Mouse (Mus musculus) left cerebral cortex, adult 8-10 months (tissue): Measurements from ENCODE around the gene Lrrn1. TPM values are rescaled to one million over a fixed set of nuclear protein-coding genes. Genes with fewer than 3 reads are reported as not detected.

Experiments used
- DNase-seq, 2 experiments: peaks; one replicate each; pipeline ENCODE4 v3.0.0; 2022; ENCODE audit warnings: low spot score in 2 of 2
- total RNA-seq, 4 experiments: library from RNA; stranded (reverse); gene quantifications; 2 replicates each; pipeline ENCODE4 v1.2.4; 2022

Gene Lrrn1
- total RNA-seq, result 10 to 100 TPM; 48.4 to 54.1 (median 50.3) TPM

DNA sequence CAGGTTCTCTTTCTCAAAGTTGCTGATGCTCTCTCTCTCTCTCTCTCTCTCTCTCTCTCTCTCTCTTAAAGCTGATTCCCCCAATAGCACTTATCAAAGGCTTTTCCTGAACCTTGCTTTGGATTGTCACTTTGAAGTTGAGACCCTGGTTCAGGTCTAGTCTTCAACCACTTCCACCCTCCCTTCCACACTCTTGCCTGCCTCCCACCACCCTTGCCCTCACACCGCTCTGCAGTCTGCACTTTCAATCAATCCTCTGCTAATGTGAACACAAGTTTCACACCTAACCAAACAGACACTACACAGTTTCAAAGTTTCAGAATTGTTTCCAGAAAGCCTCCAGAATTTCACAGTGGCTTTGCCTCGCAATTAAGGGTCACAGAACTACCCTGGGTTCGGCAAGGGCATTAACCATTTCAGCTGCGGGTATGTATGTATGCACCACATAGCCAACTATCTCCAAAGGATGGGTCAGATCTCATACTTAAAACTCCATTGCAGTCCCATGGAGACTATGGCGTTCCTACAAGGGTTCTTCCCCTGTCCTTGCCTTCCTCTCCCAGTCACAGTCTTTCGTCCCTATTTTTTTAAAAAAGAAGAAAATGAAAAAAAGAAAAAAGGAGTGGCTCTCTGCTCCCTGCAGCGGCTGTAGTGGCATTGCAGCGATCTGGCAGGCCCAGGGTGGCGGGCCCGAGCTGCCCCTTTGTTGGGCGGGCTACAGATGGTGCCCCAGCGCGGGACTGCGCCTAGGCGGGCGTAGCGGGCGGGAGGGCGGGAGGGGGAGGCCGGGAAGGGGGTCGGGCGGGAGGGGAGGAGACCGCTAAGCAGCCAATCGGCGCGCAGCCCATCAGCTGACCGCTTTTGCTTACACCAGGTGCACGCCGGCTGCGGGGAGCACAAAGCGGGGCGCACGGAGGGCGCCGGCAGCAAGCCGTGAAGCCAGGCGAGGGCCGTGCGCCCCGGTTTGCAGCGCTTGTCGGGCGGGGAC lies at the start of gene Lrrn1:
Lrrn1 (plus strand) TSS at position 892 of the 988 bp plus-strand sequence.
- peak; percentile 62 to 73 for DNase-seq

DNA sequence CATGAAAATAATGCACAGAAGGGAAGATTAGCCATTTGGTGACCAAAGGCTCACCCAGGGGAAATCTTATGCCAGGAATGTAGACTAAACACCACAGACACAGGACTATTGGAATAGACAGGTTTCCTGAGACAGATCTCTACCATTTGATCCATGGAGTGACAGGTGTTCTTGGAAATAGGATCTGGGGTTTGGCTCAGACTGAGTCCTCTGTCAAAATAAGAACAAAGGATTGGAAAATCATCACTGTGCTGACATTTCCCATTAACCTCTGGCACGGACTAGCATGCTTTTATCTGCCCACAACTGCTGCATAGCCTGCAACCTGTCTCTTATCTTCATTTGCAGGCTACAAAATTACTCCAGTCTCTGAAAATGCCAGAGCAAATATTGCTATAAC lies 35.1 kb upstream of the Lrrn1 start:
- no peak for DNase-seq

DNA sequence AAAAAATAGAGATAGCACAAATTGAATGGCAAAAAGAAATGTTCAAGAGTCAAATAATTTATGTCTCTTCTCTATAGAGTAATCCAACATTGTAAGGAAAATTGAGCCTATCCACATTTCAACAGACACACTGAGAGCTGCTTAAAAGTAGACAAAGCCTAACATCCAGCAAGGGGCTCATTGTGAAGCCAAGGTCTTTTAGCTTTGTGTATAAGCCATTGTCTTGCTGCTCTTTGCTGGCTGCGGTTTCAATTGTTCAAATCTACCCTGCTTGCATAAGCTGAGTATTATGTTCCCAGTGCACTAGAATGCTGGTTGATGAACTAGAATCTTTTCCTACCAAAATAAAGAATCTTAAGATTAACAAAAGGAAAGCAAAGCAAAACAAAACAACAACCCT lies 33.7 kb upstream of the Lrrn1 start:
- DNase-seq, result no peak

DNA sequence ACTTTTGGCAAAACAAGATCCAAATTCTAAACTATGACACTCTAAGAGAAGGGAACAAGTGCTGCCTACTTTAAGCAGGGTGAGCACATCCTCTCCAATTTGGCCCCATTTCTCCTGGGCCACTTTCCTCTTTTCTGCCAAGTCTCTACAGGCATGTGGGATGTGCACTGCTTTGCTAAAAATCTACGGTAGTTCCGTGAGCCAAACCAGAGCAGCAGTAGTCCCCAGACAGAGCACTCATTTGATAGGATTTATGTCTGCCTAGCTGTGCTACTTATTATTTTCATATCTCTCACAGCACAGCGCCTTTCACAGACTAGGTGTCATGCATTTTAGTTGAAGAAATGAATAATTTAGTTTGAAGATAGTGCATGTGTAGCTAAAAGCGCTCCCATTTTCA lies 15.9 kb upstream of the Lrrn1 start:
- DNase-seq, result peak in 1 of 2 experiments; percentile 9

DNA sequence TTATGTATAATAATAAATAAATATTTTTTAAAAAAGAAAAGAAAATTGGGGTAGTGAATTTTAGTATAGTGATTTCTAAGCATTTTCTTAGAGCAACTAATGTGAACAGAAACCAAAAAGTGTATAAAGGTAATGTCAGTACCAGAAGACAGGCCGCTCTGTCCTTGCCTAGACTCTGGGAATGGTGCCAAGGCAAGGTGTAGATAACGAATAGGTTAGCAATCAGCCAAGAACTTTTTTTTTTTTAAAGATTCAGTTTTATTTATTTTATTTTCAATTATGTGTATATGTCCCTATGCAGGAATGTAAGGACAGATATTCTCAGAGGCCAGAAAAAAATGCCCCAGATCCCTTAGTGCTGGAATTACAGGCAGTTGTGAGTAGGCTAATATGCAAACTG lies 5.6 kb upstream of the Lrrn1 start:
- no peak for DNase-seq

DNA sequence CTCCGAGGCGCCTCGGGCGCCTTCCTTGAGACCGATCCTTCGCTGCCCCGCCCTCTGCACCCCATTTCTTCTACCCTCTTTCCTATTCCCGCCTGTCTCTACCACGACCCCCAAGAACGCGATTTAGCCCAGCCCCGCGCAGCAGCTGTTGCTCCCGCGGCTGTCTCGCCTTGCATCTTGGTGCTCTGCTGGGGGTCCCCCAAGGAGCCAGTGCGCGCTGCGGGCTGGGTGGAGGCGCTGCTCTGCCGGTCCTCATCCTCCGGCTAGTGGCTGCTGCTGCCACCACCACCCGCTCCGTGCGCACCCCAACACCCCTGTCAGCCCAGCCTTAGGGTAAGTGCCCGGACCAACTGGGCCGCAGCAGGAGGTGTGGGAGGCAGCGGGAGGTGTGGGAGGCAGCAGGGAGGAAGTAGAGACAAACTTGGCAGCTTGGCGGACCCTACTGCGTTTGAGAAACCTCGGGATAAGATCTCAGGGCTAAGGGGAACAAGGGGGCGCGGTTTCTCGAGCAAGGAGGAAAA lies 403 bp downstream of the Lrrn1 start:
- peak; percentile 55 to 56 for DNase-seq

DNA sequence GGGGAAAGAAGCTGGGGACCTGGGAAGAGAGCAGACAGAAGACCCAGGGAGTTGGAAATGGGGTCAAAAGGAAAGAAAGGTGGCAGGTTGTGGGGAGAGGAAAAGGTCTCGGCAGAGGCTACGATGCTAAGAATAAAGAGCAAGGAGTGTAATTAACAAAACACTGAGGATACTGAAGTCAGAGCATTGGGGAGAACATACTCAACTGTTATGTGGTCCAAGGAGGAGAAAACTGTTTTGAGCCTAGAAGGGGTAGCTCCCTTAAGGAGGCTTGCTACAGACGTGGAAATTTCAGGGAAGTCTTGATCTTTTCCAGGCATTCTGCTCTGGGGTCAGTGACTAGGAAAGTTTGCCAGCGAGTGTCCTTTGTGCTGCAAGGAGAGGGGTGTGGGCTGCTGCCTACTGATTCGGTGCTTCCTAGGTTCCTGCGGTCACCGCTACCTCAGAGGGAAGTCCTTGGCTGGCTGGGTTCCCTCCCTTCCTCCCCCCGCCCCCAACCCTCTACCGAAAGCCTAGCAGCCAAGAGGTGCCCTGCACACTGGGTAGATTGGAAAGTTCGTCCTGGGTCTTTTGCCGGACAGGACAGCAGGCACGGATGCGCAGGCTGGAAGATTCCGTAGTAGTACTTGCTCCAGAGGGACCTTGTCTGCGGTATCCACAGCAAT lies 1.2 kb downstream of the Lrrn1 start:
- DNase-seq, result no peak

DNA sequence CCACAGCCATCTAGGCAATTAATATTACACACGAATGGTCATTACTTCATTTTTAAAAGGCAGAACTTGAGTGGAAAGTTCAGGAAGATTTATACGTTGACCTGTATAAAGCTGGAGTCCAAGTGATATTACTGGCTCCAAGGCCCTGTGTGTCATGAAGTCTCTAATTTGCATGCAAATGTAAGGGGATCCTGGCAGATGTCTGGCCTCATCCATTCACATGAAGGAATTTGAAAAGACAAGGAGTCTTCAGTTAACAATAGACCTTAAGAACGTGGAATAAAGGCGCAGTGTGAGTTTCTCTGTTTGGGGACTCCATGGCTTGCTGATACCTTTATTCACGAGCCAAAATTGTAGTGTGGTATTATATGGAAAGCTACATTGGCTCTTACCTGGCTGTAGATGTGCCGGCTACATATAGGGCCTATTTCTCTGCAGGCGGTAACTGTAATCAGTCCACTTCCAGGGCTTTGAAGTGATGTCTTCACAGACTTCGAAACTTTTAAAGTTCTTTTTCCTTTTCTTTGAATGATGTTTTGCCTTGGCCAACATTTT lies 2.0 kb downstream of the Lrrn1 start:
- DNase-seq, result no peak

DNA sequence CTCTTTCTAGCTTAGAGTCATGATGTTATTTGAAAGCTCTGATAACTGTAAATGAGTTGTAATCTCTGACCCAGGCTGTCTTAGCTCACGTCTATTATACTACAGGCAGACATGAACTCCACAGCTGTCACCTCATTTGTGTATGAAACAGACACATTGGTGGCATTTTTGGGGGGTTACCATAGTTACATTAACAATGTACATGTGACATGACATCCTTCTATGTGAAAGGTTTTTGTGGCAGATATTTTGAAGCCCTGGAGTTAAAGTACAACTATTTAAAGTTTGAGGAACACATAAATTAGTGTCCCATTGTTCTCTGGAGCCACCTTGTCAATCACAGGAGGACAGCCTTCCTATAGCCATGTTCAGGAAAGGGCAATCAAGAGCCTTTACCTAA lies 5.0 kb downstream of the Lrrn1 start:
- DNase-seq, result no peak

DNA sequence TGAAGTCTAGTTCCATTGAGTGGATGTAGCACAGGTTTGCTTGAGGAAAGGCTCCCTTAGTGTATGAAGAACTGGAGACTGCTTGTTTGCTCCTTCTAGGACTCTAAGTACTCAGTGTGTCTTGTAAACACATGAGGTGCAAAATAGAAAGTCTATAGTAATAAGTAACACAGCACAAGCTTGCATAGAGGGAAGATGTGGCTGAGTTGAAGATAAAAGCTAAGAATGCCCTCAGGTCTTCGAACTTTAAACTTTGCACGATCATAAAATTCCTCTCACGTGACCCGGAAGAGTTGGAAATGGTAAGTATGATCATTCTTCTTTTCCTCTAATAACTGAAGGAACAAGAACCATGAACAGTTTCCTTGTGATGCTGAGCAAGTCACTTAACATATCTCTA lies 7.1 kb downstream of the Lrrn1 start:
- DNase-seq, result no peak

DNA sequence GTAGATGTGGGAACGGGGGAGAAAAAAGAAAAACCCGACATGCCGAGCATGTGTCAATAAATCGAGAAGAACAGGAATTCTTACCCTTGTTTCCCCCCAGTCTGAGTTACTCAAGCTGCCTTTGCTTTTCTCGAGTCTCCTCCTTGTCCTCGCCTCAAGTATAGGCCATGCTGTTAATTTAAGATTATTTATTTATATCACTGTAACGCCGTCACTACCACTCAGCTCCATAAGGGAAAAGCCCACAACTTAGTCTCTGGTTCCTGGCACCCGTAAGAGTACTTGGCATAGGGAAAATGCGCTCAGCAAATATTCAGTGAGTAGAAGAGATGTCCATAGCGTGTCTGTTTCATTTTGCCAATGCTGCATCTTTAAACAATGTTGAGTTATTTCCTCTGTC lies 11.7 kb downstream of the Lrrn1 start:
- DNase-seq, result peak in 1 of 2 experiments; percentile 17

DNA sequence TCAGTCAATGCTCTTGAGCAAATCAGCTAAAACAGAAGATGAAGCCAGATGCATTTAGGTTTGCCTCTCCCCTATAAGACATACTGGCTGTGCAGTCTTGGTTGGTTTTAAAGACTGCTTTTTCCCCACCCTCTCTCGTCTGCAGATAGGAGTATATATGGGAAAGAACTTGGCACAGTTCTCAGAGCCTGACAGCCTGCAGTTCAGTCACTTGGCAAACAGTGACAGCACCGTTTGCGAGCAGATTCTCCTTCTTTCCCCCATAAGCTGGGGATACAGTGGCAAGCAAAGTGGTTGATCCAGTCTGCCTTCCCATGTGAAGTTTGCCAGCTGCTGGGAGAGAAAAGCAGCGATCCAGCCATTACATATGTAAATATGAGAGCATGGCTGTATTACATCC lies 12.3 kb downstream of the Lrrn1 start:
- DNase-seq, result peak in 1 of 2 experiments; percentile 20

DNA sequence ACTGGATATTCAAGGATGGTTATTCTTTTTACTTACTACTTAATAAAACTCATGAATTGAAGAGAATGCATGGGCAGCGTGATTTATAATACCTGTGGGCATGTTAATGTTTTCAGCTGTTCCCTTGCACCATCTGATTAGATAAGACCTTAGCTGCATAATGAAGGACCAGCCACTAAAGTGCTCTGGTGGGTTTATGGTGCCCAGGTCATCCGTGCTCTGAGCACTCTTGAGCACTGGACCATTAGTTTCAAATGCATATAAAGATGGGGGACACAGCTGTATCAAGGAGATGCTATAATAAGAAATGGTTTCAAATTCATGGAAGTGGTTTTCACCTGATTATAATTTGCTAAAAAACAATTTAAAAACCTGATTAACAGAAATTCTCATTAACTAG lies 16.7 kb downstream of the Lrrn1 start:
- DNase-seq, result no peak

DNA sequence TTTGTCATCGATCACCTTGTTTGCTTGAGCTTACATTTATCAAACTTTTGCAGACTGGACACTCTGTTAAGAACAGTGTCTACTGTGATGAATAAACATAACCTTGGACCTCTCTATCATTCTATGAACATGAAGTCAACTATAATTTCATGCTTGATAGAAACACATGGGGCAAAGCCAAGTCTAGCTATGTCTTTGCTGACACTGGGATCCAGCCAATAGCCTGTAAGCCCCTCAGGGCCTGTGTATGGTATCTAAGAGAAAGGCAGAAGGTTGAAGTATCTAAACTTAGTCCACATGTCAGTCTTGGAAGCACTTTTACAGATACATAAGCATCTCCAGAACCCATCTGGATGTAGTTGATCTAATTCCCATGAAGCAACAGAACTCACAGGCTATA lies 22.9 kb downstream of the Lrrn1 start:
- DNase-seq, result no peak

DNA sequence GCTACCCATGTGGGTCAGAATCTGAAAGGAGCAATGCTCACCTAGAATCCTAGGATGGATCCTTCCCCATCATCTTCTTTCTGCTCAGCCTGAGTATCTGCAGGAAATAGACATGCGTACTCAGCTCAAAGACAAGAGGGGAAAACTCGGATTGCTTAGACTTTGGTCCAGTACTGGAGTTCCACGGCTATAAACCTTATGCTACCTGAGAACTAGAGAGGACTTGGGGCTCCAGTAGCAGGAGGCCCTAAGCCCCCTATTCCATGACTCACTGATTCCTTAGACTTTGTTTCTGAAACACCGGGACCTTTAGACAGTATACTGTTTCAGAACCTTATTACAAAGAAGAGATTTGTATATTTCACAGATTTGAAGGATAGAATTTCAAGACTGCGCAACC lies 25.8 kb downstream of the Lrrn1 start:
- DNase-seq, result no peak

DNA sequence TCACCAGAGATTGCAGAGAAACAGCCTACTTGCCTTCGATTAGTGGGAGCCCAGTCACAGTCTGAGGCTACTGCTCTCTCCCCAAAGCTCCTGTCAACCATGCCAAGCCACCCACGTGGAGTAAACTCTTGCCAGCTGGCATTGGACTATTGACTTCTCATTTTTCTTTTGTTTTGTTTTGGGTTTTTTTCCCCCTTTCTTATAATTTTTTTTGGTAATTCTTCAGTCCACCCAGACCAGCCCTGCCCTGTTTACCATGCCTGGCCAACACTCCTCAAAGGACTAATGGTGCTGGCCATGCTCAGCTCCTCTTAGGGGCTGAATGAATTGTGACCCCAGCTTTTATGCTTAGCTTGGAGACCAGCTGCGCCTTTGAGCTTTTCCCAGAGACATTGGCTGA lies 27.4 kb downstream of the Lrrn1 start:
- DNase-seq, result no peak

DNA sequence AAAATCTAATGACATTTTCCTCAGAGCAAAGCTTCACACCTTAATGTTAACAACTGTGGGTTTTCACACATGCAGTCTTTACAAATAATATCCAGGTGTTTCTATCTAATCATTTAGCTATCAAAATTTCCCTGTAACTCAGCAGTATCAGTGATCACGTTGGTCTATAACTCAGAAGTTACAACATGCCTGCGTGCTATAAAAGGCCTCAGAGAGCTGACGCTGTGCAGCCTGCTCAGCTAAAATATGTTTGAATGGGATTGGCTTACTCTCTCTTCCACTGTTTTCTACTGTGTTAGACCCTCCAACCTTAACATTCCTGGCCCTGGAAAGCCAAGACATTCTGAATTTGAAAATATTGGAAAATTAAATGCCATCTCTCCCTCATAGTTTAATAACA lies 28.2 kb downstream of the Lrrn1 start:
- DNase-seq, result no peak

DNA sequence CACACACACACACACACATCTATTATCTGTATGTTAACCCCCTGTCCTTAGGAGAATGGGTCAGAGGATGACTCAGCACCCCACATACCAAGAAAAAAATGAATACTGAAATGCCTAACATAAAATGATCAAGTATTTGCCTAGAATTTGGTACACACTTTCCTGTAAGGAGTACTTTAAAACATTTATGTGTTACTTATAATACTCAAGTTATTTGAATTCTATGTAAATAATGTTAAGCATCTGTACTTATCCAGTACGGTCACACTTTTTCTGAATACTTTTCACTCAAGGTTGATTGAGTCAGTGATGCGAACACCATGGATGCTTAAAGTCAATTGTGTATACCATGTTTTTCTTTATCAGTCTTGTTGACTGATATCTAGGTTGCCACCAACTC lies 32.7 kb downstream of the Lrrn1 start:
- DNase-seq, result no peak

DNA sequence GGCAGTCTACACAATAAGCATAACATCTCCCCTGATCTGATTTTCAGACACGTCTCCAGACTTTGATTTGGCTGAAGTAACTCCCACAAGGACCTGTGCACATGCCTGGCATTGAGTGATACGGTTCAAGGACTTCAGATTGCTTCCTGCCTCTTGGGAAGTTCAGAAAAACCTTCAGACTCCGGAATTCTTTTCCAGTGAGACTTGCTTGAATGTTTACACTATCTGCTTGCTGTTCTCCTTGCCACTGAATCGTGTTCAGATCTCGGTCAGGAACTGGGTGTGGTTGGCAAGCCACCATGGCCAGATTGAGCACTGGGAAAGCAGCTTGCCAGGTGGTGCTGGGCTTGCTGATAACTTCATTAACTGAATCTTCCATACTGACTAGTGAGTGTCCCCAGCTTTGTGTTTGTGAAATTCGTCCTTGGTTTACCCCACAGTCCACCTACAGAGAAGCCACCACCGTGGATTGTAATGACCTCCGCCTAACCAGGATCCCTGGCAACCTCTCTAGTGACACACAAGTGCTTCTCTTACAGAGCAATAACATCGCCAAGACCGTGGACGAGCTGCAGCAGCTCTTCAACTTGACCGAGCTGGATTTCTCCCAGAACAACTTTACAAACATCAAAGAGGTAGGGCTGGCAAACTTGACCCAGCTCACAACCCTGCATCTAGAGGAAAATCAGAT lies 37.5 kb downstream of the Lrrn1 start:
- DNase-seq, result no peak

DNA sequence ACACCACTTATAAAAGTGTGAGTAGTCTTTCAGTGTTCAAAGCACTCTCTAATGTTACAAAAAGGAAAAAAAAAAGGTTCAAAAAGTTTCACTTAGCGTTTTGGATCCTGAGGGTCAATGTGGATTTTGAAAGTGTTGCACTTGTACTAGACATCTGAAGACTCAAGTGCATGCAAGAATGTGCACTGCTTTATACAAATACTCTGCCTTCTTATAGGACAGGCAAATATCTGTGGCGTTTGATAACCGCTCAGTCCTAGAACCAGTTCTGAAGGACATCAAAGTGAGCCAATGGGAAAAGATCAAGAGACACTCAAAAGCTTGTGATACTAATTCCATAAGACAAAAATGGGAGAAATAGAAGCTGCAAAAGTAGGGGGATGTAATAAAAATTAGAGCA lies 45.0 kb downstream of the Lrrn1 start:
- DNase-seq, result no peak

DNA sequence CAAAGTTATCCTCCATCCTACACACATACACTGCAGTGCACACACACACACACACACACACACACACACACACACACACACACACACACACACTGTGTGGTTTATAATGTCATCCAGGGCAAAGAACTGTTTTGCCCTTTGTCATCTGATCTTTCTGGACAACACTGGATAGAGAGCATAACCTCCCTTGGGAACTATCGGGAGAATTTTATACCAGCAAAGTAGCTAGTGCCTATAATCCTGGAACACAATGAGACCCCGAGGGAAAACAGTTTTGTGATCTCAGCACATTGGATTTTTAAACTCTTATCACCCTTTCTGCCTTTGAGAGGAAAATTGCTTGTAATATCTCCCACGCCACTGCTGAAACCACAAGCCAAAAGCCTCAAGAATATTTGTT lies 45.8 kb downstream of the Lrrn1 start:
- DNase-seq, result no peak

DNA sequence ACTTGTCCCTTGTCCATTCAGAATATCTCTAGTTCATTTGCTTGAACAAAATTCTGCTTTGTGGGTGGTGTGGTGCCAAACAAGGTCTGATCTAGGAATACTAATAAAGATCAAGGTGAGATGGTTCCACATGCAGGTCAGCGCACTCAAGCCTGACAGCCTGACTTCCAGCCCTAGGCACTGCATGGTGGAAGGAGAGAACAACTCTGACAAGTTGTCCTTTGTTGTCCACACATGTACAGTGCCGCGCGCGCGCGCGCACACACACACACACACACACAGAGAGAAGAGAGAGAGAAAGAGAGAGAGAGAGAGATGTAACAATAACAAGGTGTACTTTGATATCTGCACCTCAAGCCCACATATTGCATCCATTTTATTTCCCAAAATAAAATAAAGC lies 47.7 kb downstream of the Lrrn1 start:
- DNase-seq, result no peak
